Mouse (Mus musculus) heart, postnatal 25 days (tissue): ENCODE results near the gene Cdk9. TPM values are rescaled to one million over a fixed set of nuclear protein-coding genes. Genes with fewer than 3 reads are reported as not detected.

Experiments
- DNase-seq: peaks from one replicate; pipeline ENCODE4 v3.0.0; 2022; ENCODE audit warnings: low spot score
- intact Hi-C: fragments of 180-260 bp; cut with DNase I; formaldehyde crosslinking; loops from one replicate; pipeline ENCODE4 v1.15.1; 2025
- total RNA-seq, 2 experiments: library from RNA; stranded (reverse); gene quantifications; 2 replicates each; pipeline ENCODE4 v1.2.3; 2021

Cdk9 gene
- 10 to 100 TPM; 23.4 to 26.4 TPM for total RNA-seq

- peak; percentile 86 for DNase-seq
- intact Hi-C loops, result loop anchor here (2.0 kb wide), 1 partner anchor 134 kb away; the partner anchor contains the start of gene Stxbp1
Measured at GRCm38 (mm10) chr2:32712934-32713817, at the start of gene Cdk9. Gene Cdk9 (minus strand): TSS chr2:32713076.

- intact Hi-C loops, result no loop called here
- no peak for DNase-seq
Measured at GRCm38 (mm10) chr2:32761859-32762258, 49.0 kb upstream of the Cdk9 start.

- intact Hi-C loops, result no loop called here
- DNase-seq, result no peak
Measured at GRCm38 (mm10) chr2:32761361-32761760, 48.5 kb upstream of the Cdk9 start.

- intact Hi-C loops, result no loop called here
- no peak for DNase-seq
Measured at GRCm38 (mm10) chr2:32759001-32759400, 46.1 kb upstream of the Cdk9 start.

- DNase-seq, result no peak
- intact Hi-C loops, result no loop called here
Measured at GRCm38 (mm10) chr2:32758503-32758902, 45.6 kb upstream of the Cdk9 start.

GRCm38 (mm10) chr2:32757056-32757845 lies 44.4 kb upstream of the Cdk9 start, which contains the start of gene Tor2a:
Gene Tor2a (plus strand): TSS chr2:32757234.
- intact Hi-C loops, result loop anchor here (1.0 kb wide), 1 partner anchor 43 kb away; no protein-coding TSS in a partner anchor
- peak; percentile 95 for DNase-seq

GRCm38 (mm10) chr2:32756674-32757055 lies 43.8 kb upstream of the Cdk9 start:
- intact Hi-C loops, result loop anchor here (1.0 kb wide), 1 partner anchor 42 kb away; no protein-coding TSS in a partner anchor
- no peak for DNase-seq

- intact Hi-C loops, result loop anchor here (2.0 kb wide), 1 partner anchor 15 kb away; no protein-coding TSS in a partner anchor
- no peak for DNase-seq
Measured at GRCm38 (mm10) chr2:32752181-32752580, 39.3 kb upstream of the Cdk9 start.

GRCm38 (mm10) chr2:32751665-32752033 lies 38.8 kb upstream of the Cdk9 start:
- no peak for DNase-seq
- intact Hi-C loops, result loop anchor here (2.0 kb wide), 1 partner anchor 15 kb away; no protein-coding TSS in a partner anchor

- intact Hi-C loops, result no loop called here
- DNase-seq, result no peak
Measured at GRCm38 (mm10) chr2:32750887-32751664, 38.2 kb upstream of the Cdk9 start.

- DNase-seq, result no peak
- intact Hi-C loops, result no loop called here
Measured at GRCm38 (mm10) chr2:32750199-32750598, 37.3 kb upstream of the Cdk9 start.

- intact Hi-C loops, result no loop called here
- no peak for DNase-seq
Measured at GRCm38 (mm10) chr2:32749082-32749481, 36.2 kb upstream of the Cdk9 start.

- DNase-seq, result no peak
- intact Hi-C loops, result no loop called here
Measured at GRCm38 (mm10) chr2:32744272-32744982, 31.6 kb upstream of the Cdk9 start.

GRCm38 (mm10) chr2:32742173-32742531 lies 29.3 kb upstream of the Cdk9 start:
- DNase-seq, result no peak
- intact Hi-C loops, result no loop called here

GRCm38 (mm10) chr2:32741273-32742172 lies 28.6 kb upstream of the Cdk9 start:
- DNase-seq, result peak; percentile 48
- intact Hi-C loops, result no loop called here

GRCm38 (mm10) chr2:32740916-32741272 lies 28.0 kb upstream of the Cdk9 start, which contains the start of gene 6330409D20Rik:
Gene 6330409D20Rik (minus strand): TSS chr2:32741016.
- intact Hi-C loops, result no loop called here

GRCm38 (mm10) chr2:32739311-32739710 lies 26.4 kb upstream of the Cdk9 start:
- intact Hi-C loops, result no loop called here
- DNase-seq, result no peak

More at GRCm38 (mm10) chr2:32740916-32741272, 28.0 kb upstream of the Cdk9 start, which contains the start of gene 6330409D20Rik:
- DNase-seq, result no peak

- no peak for DNase-seq
- intact Hi-C loops, result loop anchor here (2.0 kb wide), 1 partner anchor 16 kb away; no protein-coding TSS in a partner anchor
Measured at GRCm38 (mm10) chr2:32737008-32737407, 24.1 kb upstream of the Cdk9 start.
